Mouse (Mus musculus): Measurements from ENCODE around the gene Psd4. TPM values are rescaled to one million over a fixed set of nuclear protein-coding genes. Genes with fewer than 3 reads are reported as not detected.

Psd4 gene
- polyA plus RNA-seq, 1 experiment: 3.6 TPM

DNA sequence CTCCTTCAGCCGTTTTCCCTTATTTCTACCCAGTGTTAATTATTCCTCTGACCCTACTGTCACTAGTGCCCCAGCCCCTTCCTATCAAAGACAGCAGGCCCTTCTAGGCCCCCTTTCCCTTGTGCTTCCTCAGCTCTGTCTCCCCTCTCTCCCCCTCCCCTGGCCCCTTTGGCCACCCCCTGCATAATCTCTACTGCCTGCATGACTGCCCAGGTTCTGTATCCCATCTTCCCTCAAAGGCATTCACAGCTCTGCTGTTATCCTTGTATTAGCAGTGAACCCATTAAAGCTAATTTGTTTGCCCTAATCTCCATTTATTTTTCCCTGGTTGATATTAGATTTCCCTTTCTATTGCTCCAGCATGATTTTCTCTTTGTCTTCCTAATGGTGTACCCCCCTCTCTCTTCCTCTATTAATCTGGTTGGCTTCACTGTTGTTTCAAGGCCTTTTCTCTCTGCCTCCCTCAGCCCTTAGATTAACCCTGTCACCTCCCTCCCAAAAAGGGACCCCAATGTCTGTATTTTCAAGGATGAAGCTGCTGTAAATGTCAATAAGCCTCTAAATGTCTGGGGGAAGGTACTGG is 87.1 kb downstream of the Psd4 start:
- H3K27me3 ChIP-seq (replicated peaks; ENCODE audit: control insufficient read depth, insufficient read depth, low read length): no peaks in the 10 kb centered on the region
- WGBS: 20% methylated on average over 1 of the region's 1 CpGs
- H3K4me3 ChIP-seq (ENCODE audit: insufficient read depth, low read depth, low read length): no peak overlapping the region
- H3K4me1 ChIP-seq (ENCODE audit: control insufficient read depth, insufficient read depth, low read length): peaks cover 56% of the 10 kb centered on the region
- no peak for DNase-seq
- TF ChIP-seq POLR2A (IDR thresholded peaks at IDR 0.05; ENCODE audit: low read depth, low read length): no peak
- no peak for TF ChIP-seq CTCF (conservative IDR thresholded peaks at IDR 0.05; ENCODE audit: insufficient read depth, insufficient read length, low read depth, low read length)
- peaks cover 2% of the 10 kb centered on the region; the same call in 1 of the 2 replicates for H3K36me3 ChIP-seq (ENCODE audit: control insufficient read depth, insufficient read depth, low read length)
- H3K27ac ChIP-seq (ENCODE audit: insufficient read depth, low read depth, low read length): peak overlapping the region; percentile 87

DNA sequence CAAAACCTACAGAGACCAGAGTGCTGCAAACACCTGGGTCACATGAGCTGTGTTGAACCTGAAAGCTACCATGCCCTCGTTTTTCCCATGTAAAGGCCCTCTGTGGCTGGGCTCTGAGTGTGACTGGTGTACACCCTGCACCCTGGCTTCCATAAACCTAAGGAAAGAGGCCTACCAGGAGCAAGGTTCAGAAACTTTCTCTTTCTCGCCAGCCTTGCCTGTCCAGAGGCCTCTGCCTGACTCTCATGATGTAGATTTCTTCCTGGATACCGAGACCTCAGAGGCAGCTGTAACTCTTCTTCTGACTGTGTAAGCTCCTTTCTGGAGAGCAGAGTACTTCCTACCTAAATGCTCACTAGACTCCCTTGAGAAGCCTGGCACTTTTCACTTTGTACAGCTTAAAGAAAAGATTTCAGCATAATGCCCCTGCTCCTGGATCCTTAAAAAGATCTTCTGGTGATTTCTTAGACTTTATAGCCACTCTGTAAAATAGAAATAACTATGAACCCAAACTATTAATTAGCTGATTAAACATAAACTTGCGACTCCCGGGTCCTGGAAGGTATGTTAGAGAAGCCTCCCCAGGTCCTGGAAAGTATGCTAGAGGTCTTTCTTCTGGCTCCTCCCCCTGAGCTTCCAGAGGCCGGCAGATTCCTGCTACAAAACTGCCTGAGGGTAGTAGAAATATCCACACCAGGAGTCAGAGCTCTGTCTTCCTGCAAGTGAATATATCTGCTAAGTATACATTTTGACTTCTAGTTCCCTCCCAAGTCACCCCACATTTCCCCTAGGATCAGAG is 87.9 kb downstream of the Psd4 start:
- H3K4me3 ChIP-seq (ENCODE audit: insufficient read depth, low read depth, low read length): no peak overlapping the region
- peak overlapping the region; percentile 87 for H3K27ac ChIP-seq (ENCODE audit: insufficient read depth, low read depth, low read length)
- no peak for TF ChIP-seq CTCF (conservative IDR thresholded peaks at IDR 0.05; ENCODE audit: insufficient read depth, insufficient read length, low read depth, low read length)
- TF ChIP-seq POLR2A (IDR thresholded peaks at IDR 0.05; ENCODE audit: low read depth, low read length): no peak
- H3K4me1 ChIP-seq (ENCODE audit: control insufficient read depth, insufficient read depth, low read length): peaks cover 62% of the 10 kb centered on the region
- peak; percentile 81 for DNase-seq
- no peaks in the 10 kb centered on the region for H3K27me3 ChIP-seq (replicated peaks; ENCODE audit: control insufficient read depth, insufficient read depth, low read length)
- 17% methylated on average over 6 of the region's 6 CpGs for WGBS
- H3K36me3 ChIP-seq (ENCODE audit: control insufficient read depth, insufficient read depth, low read length): peaks cover 2% of the 10 kb centered on the region; the same call in 1 of the 2 replicates

DNA sequence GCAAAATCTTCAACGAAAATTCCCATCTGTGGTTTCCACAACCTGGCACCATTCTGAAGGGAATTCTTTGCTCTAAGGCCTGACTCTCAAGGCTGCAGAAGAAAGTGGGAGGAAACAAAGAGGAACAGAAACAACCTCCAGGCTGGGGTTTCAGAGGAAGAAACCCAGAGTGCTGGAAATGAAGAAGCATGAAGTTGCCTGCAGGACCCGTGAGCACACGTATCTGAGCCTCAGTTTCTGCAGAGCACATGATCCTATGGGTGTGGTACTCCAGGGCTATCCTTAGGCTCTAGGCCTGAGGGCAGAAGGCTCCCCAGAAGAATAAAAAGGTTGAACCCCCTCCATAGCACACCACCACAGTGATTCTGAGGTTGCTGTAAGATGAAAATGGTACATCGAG is 89.5 kb downstream of the Psd4 start:
- TF ChIP-seq CTCF (conservative IDR thresholded peaks at IDR 0.05; ENCODE audit: insufficient read depth, insufficient read length, low read depth, low read length) (no peak), POLR2A (IDR thresholded peaks at IDR 0.05; ENCODE audit: low read depth, low read length) (no peak)
- no peaks in the 10 kb centered on the region for H3K27me3 ChIP-seq (replicated peaks; ENCODE audit: control insufficient read depth, insufficient read depth, low read length)
- H3K4me1 ChIP-seq (ENCODE audit: control insufficient read depth, insufficient read depth, low read length): peaks cover 68% of the 10 kb centered on the region

DNA sequence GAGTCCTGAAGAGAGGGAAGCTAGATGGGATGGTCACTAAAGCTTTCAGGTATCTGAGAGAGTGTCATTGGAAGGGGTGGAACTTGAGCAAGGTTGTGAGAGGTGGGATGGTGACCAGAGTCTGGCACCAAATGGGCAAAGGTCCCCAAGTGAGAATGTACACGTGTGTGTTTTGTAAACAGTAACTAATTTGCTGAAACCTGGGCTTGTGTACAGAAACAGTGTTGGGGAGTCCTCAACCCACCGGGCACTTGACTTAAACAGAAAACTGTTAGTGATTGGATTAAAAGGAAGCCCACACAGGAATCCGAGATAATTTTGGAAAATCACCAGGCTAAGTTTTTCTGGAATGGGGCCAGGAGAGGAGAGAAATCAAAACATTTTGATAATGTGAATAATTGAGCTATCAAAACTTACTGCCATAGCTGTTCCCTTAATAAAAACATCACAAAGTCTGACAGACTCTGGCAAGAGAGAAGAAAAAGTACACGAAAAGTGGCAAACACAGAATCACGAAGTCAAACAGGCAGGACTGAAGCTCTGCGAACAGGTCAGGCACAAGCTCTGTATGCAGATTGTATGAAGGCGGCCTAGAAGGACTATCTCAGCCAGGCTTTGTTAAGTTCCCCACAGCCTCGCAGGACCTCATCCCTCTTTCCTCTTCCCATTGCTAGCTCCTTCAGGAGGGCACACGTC is 92.9 kb downstream of the Psd4 start:
- H3K4me1 ChIP-seq (ENCODE audit: control insufficient read depth, insufficient read depth, low read length): peaks cover 71% of the 10 kb centered on the region
- peak; percentile 80 for DNase-seq
- peak overlapping the region; percentile 18; the same call in 1 of the 2 replicates for H3K27ac ChIP-seq (ENCODE audit: insufficient read depth, low read depth, low read length)
- no peaks in the 10 kb centered on the region for H3K27me3 ChIP-seq (replicated peaks; ENCODE audit: control insufficient read depth, insufficient read depth, low read length)
- no peaks in the 10 kb centered on the region for H3K36me3 ChIP-seq (ENCODE audit: control insufficient read depth, insufficient read depth, low read length)
- H3K4me3 ChIP-seq (ENCODE audit: insufficient read depth, low read depth, low read length): no peak overlapping the region
- no peak for TF ChIP-seq CTCF (conservative IDR thresholded peaks at IDR 0.05; ENCODE audit: insufficient read depth, insufficient read length, low read depth, low read length)
- TF ChIP-seq POLR2A (IDR thresholded peaks at IDR 0.05; ENCODE audit: low read depth, low read length): no peak
- WGBS: 12% methylated on average over 9 of the region's 9 CpGs

More for the DNA sequence above, 89.5 kb downstream of the Psd4 start:
- Histone ChIP-seq H3K27ac (ENCODE audit: insufficient read depth, low read depth, low read length) (no peak overlapping the region), H3K4me3 (ENCODE audit: insufficient read depth, low read depth, low read length) (no peak overlapping the region), H3K36me3 (ENCODE audit: control insufficient read depth, insufficient read depth, low read length) (peaks cover 2% of the 10 kb centered on the region; the same call in 1 of the 2 replicates)
- no peak for DNase-seq
- 52% methylated on average over 4 of the region's 4 CpGs for WGBS

DNA sequence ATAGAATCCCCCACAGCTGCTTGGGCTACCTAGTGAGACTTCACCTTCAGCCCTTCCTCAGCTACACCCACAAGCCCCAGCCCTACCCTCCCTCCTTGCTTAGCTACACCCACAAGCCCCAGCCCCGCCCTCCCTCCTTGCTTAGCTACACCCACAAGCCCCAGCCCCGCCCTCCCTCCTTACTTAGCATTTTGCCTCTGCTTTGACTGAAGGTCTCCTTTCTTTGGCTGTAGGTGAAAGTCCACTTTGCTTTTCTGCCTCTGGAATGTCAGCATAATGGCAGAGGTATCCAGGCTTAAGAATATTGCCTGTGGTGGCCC is 93.4 kb downstream of the Psd4 start:
- no peak for TF ChIP-seq POLR2A (IDR thresholded peaks at IDR 0.05; ENCODE audit: low read depth, low read length)
- H3K4me1 ChIP-seq (ENCODE audit: control insufficient read depth, insufficient read depth, low read length): peaks cover 73% of the 10 kb centered on the region
- no peak overlapping the region for H3K4me3 ChIP-seq (ENCODE audit: insufficient read depth, low read depth, low read length)
- H3K27ac ChIP-seq (ENCODE audit: insufficient read depth, low read depth, low read length): peak overlapping the region; percentile 75
- WGBS: 63% methylated on average over 1 of the region's 2 CpGs
- no peaks in the 10 kb centered on the region for H3K27me3 ChIP-seq (replicated peaks; ENCODE audit: control insufficient read depth, insufficient read depth, low read length)
- H3K36me3 ChIP-seq (ENCODE audit: control insufficient read depth, insufficient read depth, low read length): no peaks in the 10 kb centered on the region
- peak; percentile 90 for DNase-seq

Other genes with a start within 250 kb of the Psd4 start
- not detected in 2 replicates for gene Il1f8, start 214.4 kb upstream of the Psd4 start, polyA plus RNA-seq (2012; rRNA removed)
- 0.06 TPM in 1 of 2 replicates, not detected in the other for gene Il1f9, start 181.1 kb upstream of the Psd4 start, polyA plus RNA-seq (2012; rRNA removed)
- gene Il1f6, start 152.2 kb upstream of the Psd4 start, polyA plus RNA-seq (2012; rRNA removed): not detected in 2 replicates
- gene Il1f5, start 90.6 kb upstream of the Psd4 start, polyA plus RNA-seq (2012; rRNA removed): 0.65 and 0.88 TPM in 2 replicates
- gene Il1f10, start 76.4 kb upstream of the Psd4 start, polyA plus RNA-seq (2012; rRNA removed): not detected in 2 replicates
- gene Il1rn, start 30.7 kb upstream of the Psd4 start, polyA plus RNA-seq (2012; rRNA removed): 0.34 and 0.53 TPM in 2 replicates
- gene Pax8, start 108.0 kb downstream of the Psd4 start, polyA plus RNA-seq (2012; rRNA removed): 74.3 and 77.6 TPM in 2 replicates

Data from kidney, adult 2 months (tissue).